Mouse (Mus musculus) hindbrain, embryonic 11.5 days (tissue): ENCODE measurements around the gene Tm6sf2. TPM values are rescaled to one million over a fixed set of nuclear protein-coding genes. Genes with fewer than 3 reads are reported as not detected.

ENCODE experiments used
- ATAC-seq: fragments of 200-750 bp; cut with Nextera tagmentation; 2 replicates; pipeline ENCODE4 v1.8.0; 2017; ENCODE audit warnings: mild to moderate bottlenecking, moderate TSS enrichment, moderate library complexity; ENCODE audit not compliant: low FRiP score
- DNase-seq: peaks from one replicate; pipeline ENCODE4 v3.0.0-alpha.2; 2015; ENCODE audit warnings: low spot score
- H3K27ac ChIP-seq: fragments of 300-500 bp; sonication (generic); 2 replicates; pipeline ENCODE4 v1.5.1; 2014; ENCODE audit warnings: mild to moderate bottlenecking, low read depth, low read length
- H3K27me3 ChIP-seq: fragments of 300-500 bp; sonication (generic); 2 replicates; pipeline ENCODE4 v1.6.1; 2014; ENCODE audit warnings: mild to moderate bottlenecking, low read length, moderate library complexity, mixed read lengths; ENCODE audit not compliant: control insufficient read depth, insufficient read depth
- H3K36me3 ChIP-seq: fragments of 300-500 bp; sonication (generic); 2 replicates; pipeline ENCODE4 v1.6.1; 2014; ENCODE audit warnings: mild to moderate bottlenecking, low read length, moderate library complexity, mixed read lengths; ENCODE audit not compliant: control insufficient read depth, insufficient read depth
- H3K4me1 ChIP-seq: fragments of 300-500 bp; sonication (generic); replicated peaks from 2 replicates; pipeline ENCODE4 v1.6.1; 2014; ENCODE audit warnings: low read length, mixed read lengths; ENCODE audit not compliant: control insufficient read depth, insufficient read depth
- H3K4me2 ChIP-seq: fragments of 300-500 bp; sonication (generic); replicated peaks from 2 replicates; pipeline ENCODE4 v1.6.1; 2014; ENCODE audit warnings: mild to moderate bottlenecking, low read depth, low read length
- H3K4me3 ChIP-seq: fragments of 300-500 bp; sonication (generic); 2 replicates; pipeline ENCODE4 v1.5.1; 2014; ENCODE audit warnings: low read depth, low read length
- H3K9ac ChIP-seq: fragments of 300-500 bp; sonication (generic); 2 replicates; pipeline ENCODE4 v1.6.1; 2014; ENCODE audit warnings: low read depth, low read length
- H3K9me3 ChIP-seq: fragments of 300-500 bp; sonication (generic); 2 replicates; pipeline ENCODE4 v1.6.1; 2016; ENCODE audit warnings: low read length; ENCODE audit not compliant: control insufficient read depth
- WGBS: fragments of 180-500 bp; shearing (Covaris S2); extraction: QIAGEN DNeasy Blood & Tissue Kit; methylation state at CpG from one replicate; pipeline ENCODE4 v1.1.7; 2014; 5-methylcytosine and 5-hydroxymethylcytosine counted together
- polyA plus RNA-seq: library from polyadenylated mRNA; unstranded; fragments of >200 nt; fragmentation: Nextera tagmentation; extraction: Ambion mirVana; gene quantifications from 2 replicates; pipeline ENCODE4 v1.2.1, GENCODE M21; 2014

Gene Tm6sf2
- polyA plus RNA-seq, 1 experiment from 2014 or later, result 1.4 TPM

DNA sequence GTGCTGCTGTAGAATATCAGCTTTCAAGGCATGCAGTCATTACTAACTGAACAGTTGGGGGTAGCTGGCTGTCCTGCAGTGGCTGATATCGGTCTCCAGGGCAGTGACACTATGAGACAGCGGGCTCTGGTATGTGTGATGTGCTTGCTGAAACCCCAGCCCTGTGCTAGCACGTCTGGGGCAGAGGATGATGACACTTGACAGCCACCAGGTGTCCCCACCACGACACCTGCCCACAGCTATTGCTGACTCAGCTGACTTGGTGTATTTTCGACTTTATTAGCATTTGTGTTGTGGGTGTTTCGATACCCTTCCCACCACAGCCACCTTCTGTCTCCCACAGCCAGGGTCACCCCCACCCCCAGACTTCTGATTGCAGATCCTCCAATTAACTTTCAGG is 31.8 kb downstream of the Tm6sf2 start:
- no peak overlapping the region for H3K9ac ChIP-seq
- no peaks in the 10 kb centered on the region for H3K4me1 ChIP-seq
- ATAC-seq (peak; percentile 52; the same call in 1 of the 2 replicates), DNase-seq (peak; percentile 31)
- H3K4me3 ChIP-seq, result no peak overlapping the region
- H3K36me3 ChIP-seq, result peaks cover 7% of the 10 kb centered on the region; the same call in 1 of the 2 replicates
- H3K9me3 ChIP-seq, result no peaks in the 10 kb centered on the region
- H3K27me3 ChIP-seq, result 0 out of 2 replicates have a peak, but pooled peaks cover 1% of the 10 kb centered on the region
- no peak overlapping the region for H3K27ac ChIP-seq
- 19% methylated on average over 6 of the region's 6 CpGs for WGBS
- H3K4me2 ChIP-seq, result no peak overlapping the region

DNA sequence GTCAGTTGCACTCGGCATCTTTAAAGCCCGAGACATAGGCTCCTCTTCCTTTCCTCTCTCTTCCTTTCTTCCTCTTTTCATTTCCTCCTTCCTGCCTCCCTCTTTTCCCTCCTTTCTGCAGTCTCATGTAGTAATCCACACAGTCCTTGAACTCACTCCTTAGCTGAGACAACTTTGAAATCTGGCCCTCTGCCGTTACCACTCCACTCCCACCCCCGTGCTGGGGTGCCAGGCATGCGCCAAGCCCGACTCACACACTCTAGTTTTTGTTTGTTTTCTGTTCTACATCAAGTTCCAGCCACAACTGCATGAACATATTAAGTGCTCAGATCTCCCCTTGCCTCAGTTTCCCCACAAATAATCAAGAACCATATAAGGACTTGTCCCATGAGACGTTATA is 32.2 kb downstream of the Tm6sf2 start:
- Histone ChIP-seq H3K4me1 (no peaks in the 10 kb centered on the region), H3K9ac (no peak overlapping the region), H3K4me3 (no peak overlapping the region), H3K36me3 (peaks cover 7% of the 10 kb centered on the region; the same call in 1 of the 2 replicates), H3K27ac (no peak overlapping the region), H3K9me3 (no peaks in the 10 kb centered on the region), H3K27me3 (0 out of 2 replicates have a peak, but pooled peaks cover 2% of the 10 kb centered on the region), H3K4me2 (no peak overlapping the region)
- ATAC-seq, result no peak
- 83% methylated on average over 7 of the region's 7 CpGs for WGBS
- DNase-seq, result no peak

DNA sequence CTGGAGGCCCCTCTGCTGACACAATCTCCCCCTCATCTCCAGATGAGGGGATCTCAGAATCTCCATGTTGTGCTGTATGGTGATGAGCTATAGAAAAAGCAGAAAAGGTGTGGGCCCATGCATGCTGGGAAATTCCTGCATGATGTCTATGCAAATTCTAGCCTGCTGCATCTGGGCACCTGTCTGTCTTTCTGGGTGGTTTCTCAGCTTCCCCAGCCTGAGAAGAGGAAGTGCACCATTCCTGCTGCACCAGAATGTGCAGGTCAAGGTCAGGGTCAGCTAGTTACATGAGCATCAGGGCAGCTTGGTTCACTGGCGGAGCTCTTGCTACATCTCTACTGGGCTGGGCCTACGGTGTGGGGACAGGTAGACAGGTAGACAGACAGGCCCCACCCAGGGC is 37.7 kb downstream of the Tm6sf2 start:
- H3K4me2 ChIP-seq, result no peak overlapping the region
- no peaks in the 10 kb centered on the region; the same call in none of the 2 replicates for H3K4me1 ChIP-seq
- H3K27ac ChIP-seq, result no peak overlapping the region
- WGBS, result 87% methylated on average over 2 of the region's 2 CpGs
- peaks cover 38% of the 10 kb centered on the region for H3K27me3 ChIP-seq
- peaks cover 13% of the 10 kb centered on the region for H3K36me3 ChIP-seq
- DNase-seq (no peak), ATAC-seq (no peak)
- no peak overlapping the region for H3K9ac ChIP-seq
- no peaks in the 10 kb centered on the region; the same call in 1 of the 2 replicates for H3K9me3 ChIP-seq
- H3K4me3 ChIP-seq, result no peak overlapping the region

DNA sequence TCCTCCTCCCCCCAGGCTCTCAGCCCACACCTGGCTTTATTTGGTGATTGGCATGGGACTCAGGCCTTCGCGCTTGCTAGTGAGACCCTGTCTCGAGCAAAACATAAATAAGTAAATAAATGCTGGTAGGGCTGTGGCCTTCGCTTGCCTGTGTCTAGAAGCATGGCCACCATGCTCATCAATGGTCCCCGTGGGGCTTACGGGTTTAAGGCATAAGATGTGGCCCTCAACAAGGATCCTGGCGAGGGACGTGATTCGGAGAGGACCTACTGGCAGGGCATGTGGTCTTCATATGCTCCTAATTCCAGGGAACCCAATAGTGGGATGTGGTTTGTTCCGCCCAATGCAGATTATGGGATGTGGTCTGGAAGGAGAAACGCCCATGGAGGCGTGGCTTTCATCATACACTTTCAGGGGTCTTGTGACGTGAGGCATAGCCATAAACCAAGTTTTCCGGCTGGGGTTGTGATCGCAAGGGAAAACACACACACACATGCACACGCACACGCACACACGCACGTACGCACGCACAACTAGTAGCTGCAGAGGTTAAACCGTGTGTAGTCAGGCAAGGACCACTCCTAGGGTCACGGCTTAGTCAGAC is 38.6 kb downstream of the Tm6sf2 start:
- Histone ChIP-seq H3K4me2 (no peak overlapping the region), H3K27me3 (peaks cover 45% of the 10 kb centered on the region), H3K4me1 (no peaks in the 10 kb centered on the region; the same call in none of the 2 replicates), H3K4me3 (no peak overlapping the region), H3K9me3 (no peaks in the 10 kb centered on the region; the same call in 1 of the 2 replicates), H3K36me3 (peaks cover 13% of the 10 kb centered on the region), H3K9ac (no peak overlapping the region), H3K27ac (no peak overlapping the region)
- 55% methylated on average over 23 of the region's 23 CpGs for WGBS
- ATAC-seq (no peak), DNase-seq (no peak)

DNA sequence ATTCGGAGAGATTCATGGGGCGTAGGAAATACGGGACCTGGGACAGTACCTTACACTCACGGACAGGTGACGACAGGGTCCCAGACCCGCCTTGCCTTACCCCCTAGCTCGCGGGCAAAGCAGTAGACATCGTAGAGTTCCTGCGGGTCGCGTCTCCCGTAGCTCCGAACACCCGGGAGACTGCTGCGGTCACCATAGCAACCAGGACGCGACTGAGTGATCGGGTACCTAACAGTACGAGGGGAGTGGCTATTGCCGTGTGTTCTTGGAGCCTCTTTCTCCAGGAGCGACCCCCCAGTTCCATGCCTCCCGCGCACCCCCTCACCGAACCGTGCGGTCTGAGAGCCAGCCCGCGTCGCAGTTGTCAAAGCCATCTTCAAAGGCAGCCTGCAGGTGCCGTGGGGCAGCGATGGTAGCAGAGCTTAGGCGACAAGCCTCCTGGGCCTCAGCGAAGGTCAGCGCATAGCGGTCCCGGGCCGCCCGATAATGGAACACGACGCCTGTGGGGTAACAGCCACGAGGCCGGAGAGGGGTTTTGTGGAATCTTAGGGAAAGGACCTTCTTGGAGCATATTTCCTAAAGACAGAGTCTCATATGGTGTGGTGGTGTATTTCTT is 39.8 kb downstream of the Tm6sf2 start:
- peaks cover 3% of the 10 kb centered on the region for H3K4me1 ChIP-seq
- peaks cover 13% of the 10 kb centered on the region for H3K36me3 ChIP-seq
- peak; percentile 63 for DNase-seq
- peak; percentile 39; the same call in 1 of the 2 replicates for ATAC-seq
- H3K9me3 ChIP-seq, result no peaks in the 10 kb centered on the region; the same call in 1 of the 2 replicates
- H3K27me3 ChIP-seq, result peaks cover 49% of the 10 kb centered on the region
- H3K4me3 ChIP-seq, result peak overlapping the region; percentile 6; the same call in 1 of the 2 replicates
- H3K4me2 ChIP-seq, result peak overlapping the region; percentile 5; the same call in 1 of the 2 replicates
- 6% methylated on average over 43 of the region's 43 CpGs for WGBS
- no peak overlapping the region for H3K9ac ChIP-seq
- no peak overlapping the region for H3K27ac ChIP-seq

DNA sequence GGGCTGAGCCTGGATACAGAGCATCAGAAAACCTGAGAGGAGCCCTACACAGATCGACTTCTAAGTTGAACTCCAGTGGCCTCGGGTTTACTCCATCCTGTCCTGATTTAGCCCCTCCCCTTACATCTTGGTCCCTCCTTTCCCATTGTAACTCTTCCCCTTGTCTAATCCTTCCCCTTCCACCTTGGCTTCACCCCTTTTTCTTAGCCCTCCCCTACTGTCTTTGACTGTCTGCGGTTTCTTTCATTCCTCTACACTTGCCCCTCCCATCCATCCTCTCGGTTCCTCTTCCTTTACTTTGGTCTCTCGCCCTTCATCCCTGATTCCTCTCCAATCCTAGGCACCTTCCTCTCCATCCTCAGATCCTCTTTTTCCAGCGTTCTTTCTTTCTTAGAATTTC is 41.8 kb downstream of the Tm6sf2 start:
- H3K27ac ChIP-seq, result no peak overlapping the region
- no peak overlapping the region for H3K4me2 ChIP-seq
- WGBS, result 23% methylated on average over 6 of the region's 6 CpGs
- DNase-seq (no peak), ATAC-seq (no peak)
- H3K4me3 ChIP-seq, result no peak overlapping the region
- H3K9me3 ChIP-seq, result no peaks in the 10 kb centered on the region; the same call in 1 of the 2 replicates
- H3K27me3 ChIP-seq, result peaks cover 49% of the 10 kb centered on the region
- H3K36me3 ChIP-seq, result peaks cover 10% of the 10 kb centered on the region
- no peak overlapping the region for H3K9ac ChIP-seq
- H3K4me1 ChIP-seq, result peaks cover 4% of the 10 kb centered on the region

DNA sequence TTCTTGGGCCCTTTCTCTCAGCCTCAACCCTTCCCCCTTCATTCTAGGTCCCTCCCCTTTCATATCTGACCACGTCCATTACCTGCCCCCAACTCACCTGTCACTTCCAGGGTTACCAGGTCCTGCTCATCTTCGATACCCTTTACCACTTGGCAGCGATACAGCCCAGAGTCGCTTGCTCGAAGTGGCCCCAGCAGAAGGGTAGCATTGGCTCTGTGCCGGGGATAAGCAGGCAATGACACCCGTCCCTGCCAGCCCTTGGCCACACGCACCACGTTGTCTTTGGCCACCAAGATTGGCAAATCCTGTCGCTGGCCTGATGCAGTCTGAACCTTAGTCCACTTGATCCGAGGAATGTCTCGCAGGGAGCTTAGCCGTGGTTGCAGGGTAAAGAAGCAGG is 42.2 kb downstream of the Tm6sf2 start:
- Histone ChIP-seq H3K9ac (no peak overlapping the region), H3K4me2 (no peak overlapping the region), H3K27ac (no peak overlapping the region), H3K4me3 (no peak overlapping the region), H3K27me3 (peaks cover 48% of the 10 kb centered on the region), H3K4me1 (peaks cover 4% of the 10 kb centered on the region), H3K36me3 (peaks cover 10% of the 10 kb centered on the region), H3K9me3 (no peaks in the 10 kb centered on the region; the same call in 1 of the 2 replicates)
- DNase-seq, result no peak
- 73% methylated on average over 13 of the region's 13 CpGs for WGBS
- ATAC-seq, result no peak

DNA sequence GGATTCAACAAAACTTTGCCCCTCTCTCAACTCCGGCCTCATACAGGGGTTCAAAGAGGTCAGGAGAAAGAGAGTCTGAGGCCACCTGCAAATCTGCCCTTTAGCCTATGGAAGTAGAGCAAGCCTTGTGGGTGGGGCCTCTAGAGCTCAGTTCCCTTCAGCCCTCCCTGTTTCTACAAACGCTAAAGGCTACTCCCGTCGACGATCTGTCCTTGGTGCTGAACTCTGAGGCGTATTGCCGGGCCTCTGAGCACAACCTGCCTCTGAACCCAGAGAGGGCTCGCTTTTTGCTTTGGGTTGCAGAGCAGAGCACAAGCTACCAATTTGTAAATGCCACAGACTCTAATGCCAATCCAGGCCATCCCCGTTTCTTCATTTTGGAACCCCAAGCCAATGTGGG is 44.9 kb downstream of the Tm6sf2 start:
- ATAC-seq (no peak), DNase-seq (peak; percentile 56)
- Histone ChIP-seq H3K9me3 (no peaks in the 10 kb centered on the region; the same call in 1 of the 2 replicates), H3K27ac (no peak overlapping the region), H3K4me2 (no peak overlapping the region), H3K4me3 (no peak overlapping the region), H3K4me1 (peaks cover 4% of the 10 kb centered on the region), H3K27me3 (peaks cover 36% of the 10 kb centered on the region), H3K36me3 (0 out of 2 replicates have a peak, but pooled peaks cover 2% of the 10 kb centered on the region), H3K9ac (no peak overlapping the region)
- 10% methylated on average over 9 of the region's 9 CpGs for WGBS
